Mouse (Mus musculus) heart, embryonic 14.5 days (tissue): ENCODE results near the gene Pla2g5. TPM values are rescaled to one million over a fixed set of nuclear protein-coding genes. Genes with fewer than 3 reads are reported as not detected.

Source experiments
- ATAC-seq: fragments of 200-750 bp; cut with Nextera tagmentation; 2 replicates; pipeline ENCODE4 v1.8.0; 2017; ENCODE audit warnings: low read depth, moderate TSS enrichment; ENCODE audit not compliant: insufficient number of reproducible peaks, insufficient read depth, low FRiP score
- H3K27ac ChIP-seq, 2 experiments: fragments of 200-500 bp in 1 of 2; fragments of 300-500 bp in 1 of 2; sonication (generic) in 1 of 2; replicated peaks in 1 of 2; 2 replicates each; pipeline ENCODE4 v1.5.1; 2012 to 2014; ENCODE audit warnings: low read depth in 2 of 2, low read length in 2 of 2, control low read depth in 1 of 2, mild to moderate bottlenecking in 1 of 2, mixed read lengths in 1 of 2; ENCODE audit not compliant: control insufficient read depth in 1 of 2, insufficient read depth in 1 of 2
- H3K27me3 ChIP-seq: fragments of 300-500 bp; sonication (generic); 2 replicates; pipeline ENCODE4 v1.6.1; 2014; ENCODE audit warnings: mild to moderate bottlenecking, low read length, control low read depth; ENCODE audit not compliant: control insufficient read depth, insufficient read depth
- H3K36me3 ChIP-seq: fragments of 300-500 bp; sonication (generic); 2 replicates; pipeline ENCODE4 v1.6.1; 2014; ENCODE audit warnings: mild to moderate bottlenecking, control low read depth, low read length, mixed read lengths; ENCODE audit not compliant: control insufficient read depth, insufficient read depth
- H3K4me1 ChIP-seq, 2 experiments: fragments of 200-500 bp in 1 of 2; fragments of 300-500 bp in 1 of 2; sonication (generic) in 1 of 2; 2 replicates each; pipeline ENCODE4 v1.6.1; 2012 to 2014; ENCODE audit warnings: low read length in 2 of 2, control low read depth in 1 of 2, mixed read lengths in 1 of 2; ENCODE audit not compliant: control insufficient read depth in 2 of 2, insufficient read depth in 2 of 2
- H3K4me2 ChIP-seq: fragments of 300-500 bp; sonication (generic); 2 replicates; pipeline ENCODE4 v1.6.1; 2014; ENCODE audit warnings: mild to moderate bottlenecking, low read length
- H3K4me3 ChIP-seq, 2 experiments: fragments of 200-500 bp in 1 of 2; fragments of 300-500 bp in 1 of 2; sonication (generic) in 1 of 2; 2 replicates each; pipeline ENCODE4 v1.5.1; 2012 to 2014; ENCODE audit warnings: low read length in 2 of 2, mild to moderate bottlenecking in 2 of 2, control low read depth in 1 of 2, low read depth in 1 of 2, moderate library complexity in 1 of 2; ENCODE audit not compliant: control insufficient read depth in 1 of 2, insufficient read depth in 1 of 2
- H3K9ac ChIP-seq: fragments of 300-500 bp; sonication (generic); 2 replicates; pipeline ENCODE4 v1.6.1; 2014; ENCODE audit warnings: mild to moderate bottlenecking, low read length
- H3K9me3 ChIP-seq: fragments of 300-500 bp; sonication (generic); 2 replicates; pipeline ENCODE4 v1.6.1; 2016; ENCODE audit warnings: low read length, control low read depth; ENCODE audit not compliant: control insufficient read depth
- WGBS: fragments of 180-500 bp; shearing (Covaris S2); extraction: QIAGEN DNeasy Blood & Tissue Kit; methylation state at CpG from one replicate; pipeline ENCODE4 v1.1.7; 2014; 5-methylcytosine and 5-hydroxymethylcytosine counted together
- polyA plus RNA-seq: library from polyadenylated mRNA; unstranded; fragments of >200 nt; fragmentation: Nextera tagmentation; extraction: Ambion mirVana; gene quantifications from 2 replicates; pipeline ENCODE4 v1.2.1, GENCODE M21; 2014

Gene Pla2g5
- polyA plus RNA-seq, 1 experiment from 2014 or later = 2.5 TPM

DNA sequence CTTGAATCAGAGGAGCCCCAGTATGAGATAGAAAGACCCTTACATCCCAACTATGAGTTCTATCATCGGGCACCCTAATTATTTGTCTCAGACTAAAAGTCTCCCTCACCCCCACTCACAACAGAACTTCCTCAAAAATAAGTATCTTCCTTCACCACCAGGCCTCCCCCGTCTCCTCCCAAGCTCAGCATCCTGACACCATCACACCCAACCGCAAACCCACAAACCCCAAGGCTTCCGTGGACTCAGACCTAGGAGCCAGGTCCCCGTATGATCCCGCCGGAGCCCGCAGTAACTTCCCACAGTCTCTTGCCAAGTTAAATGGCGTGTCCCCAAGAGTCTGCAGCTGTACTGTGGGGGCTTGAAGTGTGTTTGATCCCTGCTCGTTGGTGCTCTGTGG, 5.7 kb downstream of the Pla2g5 start:
- Histone ChIP-seq H3K36me3 (no peaks in the 10 kb centered on the region), H3K4me2 (no peak overlapping the region), H3K27me3 (no peaks in the 10 kb centered on the region), H3K27ac (no peak overlapping the region), H3K9ac (no peak overlapping the region), H3K4me3 (no peak overlapping the region), H3K4me1 (no peaks in the 10 kb centered on the region; a peak in 1 of 4 replicates), H3K9me3 (no peaks in the 10 kb centered on the region)
- ATAC-seq = no peak
- WGBS = 76% methylated on average over 10 of the region's 10 CpGs

DNA sequence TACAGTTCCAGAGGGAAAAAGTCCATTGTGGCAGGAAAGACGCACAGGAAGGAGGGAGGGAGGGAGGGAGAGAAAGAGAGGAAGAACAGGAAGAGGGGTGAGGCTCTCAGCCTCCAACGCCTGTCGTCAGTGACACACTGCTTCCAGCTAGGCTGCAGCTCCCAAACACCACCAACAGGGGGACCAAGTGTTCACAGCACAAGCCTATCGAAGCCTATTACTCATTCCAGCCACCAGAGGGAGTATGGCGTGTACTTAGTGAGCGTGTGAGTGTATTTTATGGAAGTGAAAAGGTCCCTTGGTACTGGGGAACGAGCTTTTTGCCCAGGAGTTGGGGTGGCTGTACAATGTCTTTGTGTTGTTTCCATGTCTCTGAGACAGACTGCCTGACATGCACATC, 6.8 kb downstream of the Pla2g5 start:
- H3K9ac ChIP-seq = no peak overlapping the region
- H3K27me3 ChIP-seq = no peaks in the 10 kb centered on the region
- ATAC-seq = no peak
- no peaks in the 10 kb centered on the region for H3K36me3 ChIP-seq
- H3K4me2 ChIP-seq = no peak overlapping the region
- no peaks in the 10 kb centered on the region for H3K9me3 ChIP-seq
- no peak overlapping the region for H3K4me3 ChIP-seq
- H3K4me1 ChIP-seq = no peaks in the 10 kb centered on the region; a peak in 1 of 4 replicates
- 24% methylated on average over 7 of the region's 7 CpGs for WGBS
- H3K27ac ChIP-seq = no peak overlapping the region

DNA sequence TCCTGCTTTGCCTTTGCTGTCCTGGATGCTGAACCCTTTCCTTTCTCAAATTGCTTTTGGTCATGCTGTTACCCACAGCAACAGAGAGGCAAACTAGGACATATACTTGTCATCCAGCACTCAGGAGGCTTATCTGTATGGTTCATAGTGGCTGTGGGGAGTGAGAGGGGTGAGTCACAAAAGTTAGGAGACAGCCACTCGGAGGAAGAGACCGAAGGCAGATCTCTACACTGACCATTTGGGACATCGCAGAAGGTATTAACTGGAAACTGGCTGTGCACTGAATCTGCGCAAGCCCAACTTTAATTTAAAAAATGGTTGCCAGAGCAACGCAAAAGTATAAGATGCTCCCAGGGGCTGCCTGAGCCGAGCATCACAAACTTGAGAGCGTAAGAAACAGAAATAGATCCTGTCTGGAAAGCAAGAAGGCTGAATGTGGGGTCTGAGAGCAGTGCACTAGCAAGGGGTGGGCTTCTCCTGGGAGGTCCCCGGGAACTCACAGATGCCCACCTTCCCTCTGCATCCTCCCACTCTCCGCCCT, 8.1 kb downstream of the Pla2g5 start:
- no peak overlapping the region for H3K9ac ChIP-seq
- no peak overlapping the region for H3K27ac ChIP-seq
- no peak for ATAC-seq
- no peak overlapping the region for H3K4me2 ChIP-seq
- no peaks in the 10 kb centered on the region for H3K9me3 ChIP-seq
- no peaks in the 10 kb centered on the region; a peak in 1 of 4 replicates for H3K4me1 ChIP-seq
- no peak overlapping the region for H3K4me3 ChIP-seq
- no peaks in the 10 kb centered on the region; the same call in 1 of the 2 replicates for H3K27me3 ChIP-seq
- 77% methylated on average over 9 of the region's 9 CpGs for whole genome bisulfite sequencing
- H3K36me3 ChIP-seq = no peaks in the 10 kb centered on the region

DNA sequence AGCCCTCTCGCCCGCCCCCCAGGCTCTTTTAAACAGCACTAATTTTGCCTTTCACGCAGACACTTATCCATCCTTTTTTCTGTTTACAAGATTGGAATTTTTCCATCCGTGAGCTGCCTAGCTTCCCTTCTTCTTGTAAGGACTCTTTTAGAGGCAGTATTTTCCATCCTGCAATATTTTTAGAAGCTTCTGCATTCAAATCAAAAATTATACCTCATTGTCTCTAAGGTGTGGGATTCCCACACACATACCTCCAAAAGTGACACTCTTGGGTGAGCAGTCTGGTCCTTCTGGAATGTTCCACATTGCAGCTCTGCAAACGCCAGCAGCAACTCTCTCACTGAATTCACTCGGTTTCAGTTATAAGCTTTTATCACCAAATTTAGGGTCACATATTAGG, 10.3 kb downstream of the Pla2g5 start:
- WGBS = 65% methylated on average over 6 of the region's 6 CpGs

GRCm38 (mm10) chr4:138851463-138851862, 11.8 kb downstream of the Pla2g5 start:
- no peak overlapping the region for H3K27ac ChIP-seq
- 3% methylated on average over 4 of the region's 4 CpGs for WGBS
- no peak overlapping the region for H3K4me3 ChIP-seq
- H3K4me2 ChIP-seq = no peak overlapping the region
- H3K27me3 ChIP-seq = no peaks in the 10 kb centered on the region; the same call in 1 of the 2 replicates
- ATAC-seq = no peak
- H3K9ac ChIP-seq = no peak overlapping the region
- no peaks in the 10 kb centered on the region for H3K36me3 ChIP-seq
- no peaks in the 10 kb centered on the region for H3K4me1 ChIP-seq
- no peaks in the 10 kb centered on the region for H3K9me3 ChIP-seq

More for the DNA sequence above, 10.3 kb downstream of the Pla2g5 start:
- H3K36me3 ChIP-seq = no peaks in the 10 kb centered on the region
- no peak overlapping the region for H3K4me3 ChIP-seq
- H3K9ac ChIP-seq = no peak overlapping the region
- H3K9me3 ChIP-seq = no peaks in the 10 kb centered on the region
- ATAC-seq = no peak
- no peaks in the 10 kb centered on the region; the same call in 1 of the 2 replicates for H3K27me3 ChIP-seq
- no peak overlapping the region for H3K4me2 ChIP-seq
- no peak overlapping the region for H3K27ac ChIP-seq
- H3K4me1 ChIP-seq = no peaks in the 10 kb centered on the region

- Histone ChIP-seq H3K4me2 (no peak overlapping the region), H3K4me1 (no peaks in the 10 kb centered on the region), H3K36me3 (no peaks in the 10 kb centered on the region), H3K4me3 (no peak overlapping the region), H3K27me3 (no peaks in the 10 kb centered on the region), H3K27ac (no peak overlapping the region), H3K9ac (no peak overlapping the region), H3K9me3 (peaks cover 21% of the 10 kb centered on the region)
- 80% methylated on average over 7 of the region's 7 CpGs for WGBS
- no peak for ATAC-seq
Measured at GRCm38 (mm10) chr4:138841386-138841785, 21.9 kb downstream of the Pla2g5 start.

DNA sequence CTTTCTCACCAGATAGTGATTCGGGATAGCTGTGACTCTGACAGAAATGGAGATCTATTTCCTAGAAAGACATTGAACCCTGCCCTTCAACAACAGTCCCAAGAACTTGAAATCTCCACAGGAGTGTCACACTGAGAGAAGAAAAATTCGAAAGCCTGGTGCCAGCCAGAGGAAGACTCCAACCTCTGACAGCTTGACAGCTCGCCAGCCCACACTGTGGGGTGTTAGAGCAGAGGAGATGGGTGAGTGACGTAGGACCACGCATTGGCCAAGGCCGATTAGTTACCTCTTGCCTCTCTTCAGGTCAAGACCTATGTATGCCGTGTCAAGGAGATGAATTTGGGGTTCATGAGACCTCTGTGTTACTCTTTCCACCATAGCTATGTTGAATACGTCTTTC, 22.6 kb downstream of the Pla2g5 start:
- Histone ChIP-seq H3K27me3 (no peaks in the 10 kb centered on the region), H3K9me3 (peaks cover 21% of the 10 kb centered on the region), H3K4me3 (no peak overlapping the region), H3K27ac (no peak overlapping the region), H3K4me1 (no peaks in the 10 kb centered on the region), H3K9ac (no peak overlapping the region), H3K36me3 (no peaks in the 10 kb centered on the region), H3K4me2 (no peak overlapping the region)
- 74% methylated on average over 8 of the region's 8 CpGs for WGBS
- ATAC-seq = no peak

GRCm38 (mm10) chr4:138839806-138840205, 23.5 kb downstream of the Pla2g5 start:
- 55% methylated on average over 6 of the region's 6 CpGs for WGBS
- Histone ChIP-seq H3K27ac (no peak overlapping the region), H3K27me3 (no peaks in the 10 kb centered on the region), H3K36me3 (no peaks in the 10 kb centered on the region), H3K4me1 (no peaks in the 10 kb centered on the region), H3K4me2 (no peak overlapping the region), H3K9ac (no peak overlapping the region), H3K9me3 (peaks cover 15% of the 10 kb centered on the region), H3K4me3 (no peak overlapping the region)
- no peak for ATAC-seq
